Mouse (Mus musculus) brain, embryonic 14.5 days (tissue): ENCODE data around the gene Bola2. TPM values are rescaled to one million over a fixed set of nuclear protein-coding genes. Genes with fewer than 3 reads are reported as not detected.

Experiments used
- DNase-seq: peaks from one replicate; pipeline ENCODE4 v3.0.0-alpha.2; 2011; ENCODE audit warnings: low read depth
- CTCF ChIP-seq: fragments of 200-500 bp; IDR thresholded peaks from 2 replicates; pipeline ENCODE4 v1.5.1; 2012; ENCODE audit warnings: inconsistent platforms, mild to moderate bottlenecking, moderate library complexity, borderline replicate concordance; ENCODE audit not compliant: insufficient read depth, insufficient read length; ENCODE audit errors: extremely low read depth
- POLR2A ChIP-seq: fragments of 200-500 bp; IDR thresholded peaks from 2 replicates; pipeline ENCODE4 v1.6.1; 2012; ENCODE audit warnings: mild to moderate bottlenecking, inconsistent platforms, borderline replicate concordance; ENCODE audit not compliant: poor library complexity, insufficient read depth, insufficient read length, severe bottlenecking; ENCODE audit errors: extremely low read depth
- polyA plus RNA-seq: library from polyadenylated mRNA; depleted of rRNA; stranded (reverse); fragments of >200 nt; gene quantifications from 2 replicates; pipeline ENCODE4 v1.2.3, GENCODE M21; 2012

Gene Bola2
- polyA plus RNA-seq, 1 experiment, result 39.8 TPM

GRCm38 (mm10) chr7:126701559-126702357 lies 6.6 kb downstream of the Bola2 start:
- no peak for TF ChIP-seq CTCF
- TF ChIP-seq POLR2A, result no peak
- DNase-seq, result no peak

- no peak for DNase-seq
- no peak for TF ChIP-seq CTCF
- no peak for TF ChIP-seq POLR2A
Measured at GRCm38 (mm10) chr7:126702358-126702757, 7.2 kb downstream of the Bola2 start.

GRCm38 (mm10) chr7:126702861-126703756 lies 7.9 kb downstream of the Bola2 start:
- TF ChIP-seq POLR2A, result no peak
- no peak for TF ChIP-seq CTCF
- no peak for DNase-seq

- peak; percentile 46 for DNase-seq
- no peak for TF ChIP-seq POLR2A
- TF ChIP-seq CTCF, result no peak
Measured at GRCm38 (mm10) chr7:126703757-126704077, 8.5 kb downstream of the Bola2 start.

- TF ChIP-seq POLR2A (peak; percentile 73; the same call in 1 of the 2 replicates), CTCF (no peak)
- peak; percentile 91 for DNase-seq
Measured at GRCm38 (mm10) chr7:126704121-126704980, 9.2 kb downstream of the Bola2 start.

GRCm38 (mm10) chr7:126707442-126708174 lies 12.4 kb downstream of the Bola2 start, which contains the start of gene Coro1a:
Gene Coro1a (minus strand): TSS chr7:126707787.
- TF ChIP-seq CTCF, result no peak
- no peak for TF ChIP-seq POLR2A
- DNase-seq, result no peak

GRCm38 (mm10) chr7:126708175-126708952 lies 13.2 kb downstream of the Bola2 start:
- no peak for DNase-seq
- TF ChIP-seq CTCF (no peak), POLR2A (no peak)

- no peak for TF ChIP-seq CTCF
- TF ChIP-seq POLR2A, result no peak
- DNase-seq, result no peak
Measured at GRCm38 (mm10) chr7:126710266-126710665, 15.1 kb downstream of the Bola2 start.

- TF ChIP-seq CTCF (no peak), POLR2A (no peak)
- no peak for DNase-seq
Measured at GRCm38 (mm10) chr7:126711910-126712309, 16.7 kb downstream of the Bola2 start.

- TF ChIP-seq CTCF (no peak), POLR2A (no peak)
- DNase-seq, result no peak
Measured at GRCm38 (mm10) chr7:126715679-126716078, 20.5 kb downstream of the Bola2 start.

- no peak for DNase-seq
- no peak for TF ChIP-seq POLR2A
- no peak for TF ChIP-seq CTCF
Measured at GRCm38 (mm10) chr7:126717566-126717965, 22.4 kb downstream of the Bola2 start.
